Mouse (Mus musculus): ENCODE results near the gene Mrpl46.

Mrpl46 gene

DNA sequence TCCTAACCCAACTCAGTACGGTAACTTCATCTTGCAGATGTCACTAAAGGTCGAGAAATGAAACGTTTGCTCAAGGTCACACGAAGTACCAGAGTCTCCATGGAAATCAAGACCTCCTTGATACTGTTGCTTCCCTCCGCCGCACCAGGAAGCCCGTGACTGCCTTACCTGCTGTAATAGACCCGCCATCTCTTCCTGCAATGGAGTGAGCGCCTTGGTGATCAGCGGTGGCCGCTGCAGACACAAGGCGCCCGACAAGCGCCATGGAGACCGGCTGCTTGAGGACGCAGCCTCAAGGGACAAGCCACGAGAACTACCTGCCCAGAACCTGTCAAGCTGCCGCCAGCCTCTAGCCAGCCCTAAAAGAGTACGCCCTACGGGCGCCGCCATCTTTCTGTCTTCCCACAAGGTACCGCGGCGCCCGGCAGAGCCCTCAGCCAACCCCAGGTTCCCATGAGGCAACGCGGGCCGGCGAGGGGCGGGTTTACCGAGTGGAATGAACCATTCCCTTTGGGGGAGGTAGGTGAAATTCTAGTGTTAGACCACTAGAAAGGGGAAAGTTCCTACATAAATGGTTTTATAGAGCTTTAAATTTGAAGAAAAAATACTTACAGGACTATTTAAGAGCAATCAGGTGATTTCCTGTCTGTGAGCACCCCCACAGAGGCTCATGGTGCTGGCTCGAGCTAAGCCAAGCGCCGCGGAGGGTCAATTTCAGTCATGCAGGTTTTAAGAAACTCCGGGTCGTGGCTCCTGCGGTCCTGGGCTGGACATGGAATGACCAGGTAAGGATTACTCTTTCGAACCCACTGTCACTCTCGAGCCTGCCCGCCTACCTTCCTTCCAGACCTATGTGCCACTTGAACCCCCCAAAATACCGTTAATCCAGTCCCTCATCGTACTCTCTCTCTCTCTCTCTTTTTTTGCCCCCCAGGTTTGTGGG, at the start of gene Mrpl46, which contains the start of gene Mrps11:
Gene Mrpl46 (minus strand): TSS at position 893 of the 943 bp plus-strand sequence.
Gene Mrps11 (plus strand): TSS at position 481 of the 943 bp plus-strand sequence.
- no peak for DNase-seq (ENCODE audit: extremely low read depth, low read depth, low spot score)

DNA sequence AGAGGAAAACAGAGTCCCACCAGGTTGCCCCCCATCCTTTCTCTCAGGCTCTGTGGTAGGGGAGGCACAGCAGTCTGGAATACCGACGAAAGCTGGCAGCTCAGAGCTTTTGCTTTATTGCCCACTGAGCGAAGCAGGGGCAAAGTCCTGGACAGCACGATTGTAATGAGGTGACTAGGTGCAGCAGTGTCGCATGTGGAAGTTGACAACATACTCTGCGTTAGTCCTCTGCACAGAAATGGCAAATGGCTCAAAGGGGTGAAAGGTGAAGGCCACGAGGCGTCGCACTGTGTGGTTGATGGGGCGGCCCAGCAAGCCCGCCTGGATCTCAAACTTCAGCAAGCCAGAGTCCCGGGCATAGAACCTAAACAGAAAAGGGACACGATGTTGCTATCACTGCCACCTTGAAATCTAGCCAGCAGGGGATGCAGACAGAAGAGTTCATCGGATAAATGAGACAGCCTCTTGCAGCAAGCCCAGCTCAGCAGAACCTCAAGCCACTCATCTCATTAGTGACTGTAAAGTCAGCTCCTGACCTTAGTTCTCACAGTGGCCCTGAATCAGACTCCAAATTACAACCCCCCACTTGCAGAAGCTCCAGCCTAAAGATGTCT, 44.5 kb upstream of the Mrpl46 start:
- no peak for DNase-seq (ENCODE audit: extremely low read depth, low read depth, low spot score)

DNA sequence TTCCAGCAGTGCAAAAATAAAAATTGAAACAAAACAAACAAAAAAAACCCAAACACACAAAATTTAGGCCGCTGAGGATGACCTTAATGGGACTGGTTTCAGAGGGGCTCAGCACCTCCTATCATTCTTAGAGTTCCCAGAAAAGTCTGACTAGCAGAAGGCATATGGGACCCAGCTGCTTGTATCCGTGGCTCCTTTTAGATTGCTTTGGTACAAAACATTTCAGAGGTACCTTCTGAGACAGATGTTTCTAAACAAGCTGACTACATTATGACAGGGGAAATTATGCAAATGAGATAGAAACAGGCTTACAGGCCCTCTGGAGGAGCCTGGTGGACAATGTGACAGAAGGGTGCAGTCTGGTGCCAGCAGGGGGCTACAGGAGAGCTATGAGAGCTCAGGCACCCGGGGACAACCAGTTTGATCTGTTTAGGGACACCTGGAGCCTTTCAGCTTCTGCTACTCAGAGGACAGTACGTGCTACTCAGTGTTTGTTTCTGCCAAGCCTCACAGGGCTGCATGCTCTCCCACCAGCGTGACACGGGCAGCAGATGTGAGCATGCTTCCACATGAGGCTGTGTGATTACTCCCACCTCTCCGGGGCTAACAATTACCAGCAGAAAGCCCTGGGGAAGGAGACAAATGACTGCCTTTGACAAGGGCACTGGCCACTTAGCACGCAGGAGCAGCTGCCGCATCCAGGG, 43.5 kb upstream of the Mrpl46 start:
- DNase-seq (ENCODE audit: extremely low read depth, low read depth, low spot score), result no peak

DNA sequence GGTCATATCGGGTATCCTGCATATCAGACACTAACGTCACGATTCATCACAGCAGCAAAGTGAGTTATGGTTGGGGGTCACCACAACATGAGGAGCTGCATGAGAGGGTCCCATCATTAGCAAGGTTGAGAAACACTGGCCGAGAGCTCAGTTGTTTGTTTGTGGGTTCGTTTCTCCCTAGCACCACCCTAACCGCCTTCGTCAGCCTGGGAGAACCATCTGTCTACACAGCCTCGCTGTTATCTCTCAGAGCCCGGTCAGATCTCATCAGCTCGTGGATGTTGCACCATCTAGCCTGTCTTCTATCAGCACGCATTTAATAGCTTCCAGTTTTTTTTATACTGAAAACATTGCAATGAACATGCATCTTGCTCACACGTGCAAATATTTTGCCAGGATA, 35.0 kb upstream of the Mrpl46 start:
- DNase-seq (ENCODE audit: extremely low read depth, low read depth, low spot score), result no peak

DNA sequence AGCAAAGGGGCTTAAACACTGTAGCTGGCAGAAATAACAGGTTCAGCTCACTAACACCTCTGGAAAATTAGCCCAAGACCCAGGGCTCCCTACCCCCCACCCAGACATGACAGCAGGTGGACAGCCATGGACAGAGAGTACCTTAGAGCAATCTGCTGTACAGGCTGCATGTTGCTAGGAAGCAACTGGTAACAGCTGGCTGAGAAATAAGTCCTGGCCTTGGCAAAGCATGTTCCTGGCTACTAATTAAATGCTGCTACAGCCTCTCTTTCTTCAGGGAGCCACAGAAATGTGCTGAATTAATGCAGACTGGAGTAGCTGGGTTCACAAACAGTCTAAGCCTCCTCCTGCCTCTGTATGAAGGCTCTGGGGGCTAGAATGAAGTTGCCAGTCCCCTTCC, 31.4 kb upstream of the Mrpl46 start:
- no peak for DNase-seq (ENCODE audit: extremely low read depth, low read depth, low spot score)

DNA sequence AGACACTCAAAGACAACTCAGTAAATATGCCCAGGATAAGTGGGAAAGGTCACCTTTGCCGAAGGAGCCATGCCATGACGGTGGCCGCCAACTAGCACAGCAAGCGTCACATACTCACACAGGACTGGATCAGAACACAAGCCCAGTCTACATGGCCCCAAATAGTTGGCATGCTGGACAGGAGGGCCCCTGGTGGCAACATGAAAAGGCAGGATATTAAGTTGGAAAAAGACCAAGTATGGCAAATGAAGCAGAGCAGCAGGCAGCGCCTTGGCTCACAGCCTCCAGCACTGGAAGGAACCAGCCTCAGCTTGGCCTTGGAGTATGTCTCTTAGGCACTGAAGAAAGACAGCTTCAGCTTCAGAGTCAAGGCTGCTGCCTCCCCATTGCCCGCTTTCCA, 30.5 kb upstream of the Mrpl46 start:
- no peak for DNase-seq (ENCODE audit: extremely low read depth, low read depth, low spot score)

DNA sequence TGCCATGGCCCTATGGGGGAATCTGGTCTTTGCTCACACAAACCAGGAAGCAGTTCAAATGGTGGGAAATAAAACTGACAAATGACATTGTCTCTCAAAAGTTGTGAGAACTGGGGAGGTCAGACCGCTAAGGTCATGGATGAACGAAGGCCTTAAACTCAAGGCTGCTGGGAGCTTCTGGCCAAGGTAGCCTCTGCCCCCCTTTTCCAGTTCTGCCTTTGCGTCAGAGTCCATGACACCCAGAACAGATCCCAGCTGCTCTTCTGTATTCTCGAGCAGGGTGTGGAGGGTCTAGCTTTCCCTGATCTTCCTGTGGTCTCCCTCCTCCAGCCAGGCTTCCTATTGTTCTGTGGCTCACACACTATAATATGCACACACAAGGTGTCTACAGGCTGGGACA, 23.9 kb upstream of the Mrpl46 start:
- DNase-seq (ENCODE audit: extremely low read depth, low read depth, low spot score), result no peak

DNA sequence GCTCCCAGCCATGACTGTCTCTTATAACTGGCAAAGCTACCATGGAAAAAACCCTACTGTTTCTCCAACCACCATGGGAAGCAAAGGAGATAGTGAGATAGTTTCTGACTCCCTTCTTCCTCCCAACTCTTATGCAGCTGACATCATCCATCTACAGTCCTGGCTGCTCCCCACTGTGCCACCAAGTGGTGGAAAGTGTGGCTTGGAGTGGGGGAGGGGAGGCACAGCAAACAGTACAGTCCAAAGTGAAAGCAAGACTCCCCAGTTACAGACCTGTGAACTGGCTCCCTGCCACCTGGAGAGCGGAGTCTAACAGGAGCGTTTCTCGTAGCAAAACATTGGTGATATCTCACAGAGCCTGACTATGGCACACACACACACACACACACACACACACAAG, 20.5 kb upstream of the Mrpl46 start:
- DNase-seq (ENCODE audit: extremely low read depth, low read depth, low spot score), result no peak

DNA sequence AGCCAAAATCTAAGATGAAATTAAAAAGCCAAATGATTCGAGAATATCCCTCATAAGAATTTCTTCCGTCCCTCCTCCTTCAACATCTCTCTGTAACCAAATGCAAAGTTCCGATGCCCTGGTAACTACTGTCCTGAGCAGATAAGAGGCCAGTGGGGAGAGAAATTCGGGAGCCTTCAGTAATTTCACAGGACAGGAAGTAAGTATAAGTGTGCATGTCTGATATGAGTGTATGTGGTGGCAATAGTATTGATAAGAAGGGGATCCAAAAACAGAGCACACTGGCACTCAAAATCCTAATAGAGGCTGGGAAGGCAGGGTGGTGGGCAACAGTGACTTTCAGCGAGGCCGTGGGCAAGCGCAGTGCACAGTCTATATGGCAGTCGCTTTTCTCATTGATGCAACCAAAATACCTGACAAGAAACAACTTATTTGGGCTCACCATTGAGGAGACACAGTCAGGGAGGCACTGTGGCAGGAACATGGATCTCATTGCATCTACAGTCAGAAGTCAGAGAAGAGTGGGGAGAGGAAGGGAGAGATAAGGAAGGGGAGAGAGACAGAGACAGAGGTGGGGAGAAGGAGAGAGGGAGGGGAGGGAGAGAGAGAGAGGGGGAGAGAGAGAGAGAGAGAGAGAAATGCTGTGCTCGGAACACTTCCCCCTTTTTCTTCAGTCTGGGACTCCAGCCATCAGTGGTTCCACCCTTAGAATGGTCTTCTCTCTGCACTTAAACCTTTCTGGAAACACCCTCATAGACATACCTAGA, 16.6 kb upstream of the Mrpl46 start:
- no peak for DNase-seq (ENCODE audit: extremely low read depth, low read depth, low spot score)

DNA sequence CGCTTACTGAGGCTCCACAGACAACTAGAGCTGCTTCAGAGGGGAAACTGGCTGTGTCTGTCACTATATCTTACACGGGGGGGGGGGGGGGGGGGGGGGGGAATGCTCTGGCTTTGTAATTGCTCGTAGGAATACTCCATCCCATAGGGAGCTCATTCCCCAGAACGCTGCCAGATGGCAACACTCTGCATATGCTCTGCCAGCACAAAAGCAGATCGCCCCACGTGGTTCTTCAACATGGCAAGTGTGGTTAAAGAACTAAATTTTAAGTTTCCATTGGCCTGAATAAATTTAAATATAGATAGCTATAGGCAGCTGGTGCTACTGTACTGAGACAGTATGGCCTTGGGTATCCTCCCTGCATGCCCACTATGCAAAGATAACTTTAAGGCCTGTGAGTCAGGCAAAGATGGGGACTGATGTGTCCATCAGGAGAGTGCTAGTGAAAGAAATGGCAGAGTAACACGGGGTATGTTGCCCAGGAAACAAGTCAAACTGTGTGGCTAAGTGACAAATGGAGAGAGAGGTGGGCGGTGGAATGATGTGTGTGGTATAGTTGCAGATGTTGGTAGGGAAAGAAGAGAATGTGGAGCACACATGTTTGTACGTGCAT, 14.6 kb upstream of the Mrpl46 start:
- no peak for DNase-seq (ENCODE audit: extremely low read depth, low read depth, low spot score)

DNA sequence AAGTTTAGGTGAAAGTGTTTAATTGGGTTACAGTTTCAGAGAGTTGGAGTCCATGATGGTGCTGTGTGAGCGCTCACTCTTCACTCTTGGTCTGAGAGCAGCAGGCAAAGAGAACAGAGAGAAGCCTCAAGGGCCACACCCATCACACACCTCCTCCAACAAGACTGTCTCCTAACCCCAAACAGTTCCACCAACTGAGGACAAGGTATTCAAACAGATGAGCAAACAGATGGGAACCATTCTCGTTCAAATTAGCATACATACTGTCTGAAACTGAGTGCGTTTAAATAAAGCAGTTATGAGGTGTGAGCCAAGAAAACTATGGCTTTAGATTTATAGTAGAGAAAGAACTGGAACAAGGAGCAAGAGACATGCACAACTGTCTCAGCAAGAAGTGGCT, 13.3 kb upstream of the Mrpl46 start:
- no peak for DNase-seq (ENCODE audit: extremely low read depth, low read depth, low spot score)

DNA sequence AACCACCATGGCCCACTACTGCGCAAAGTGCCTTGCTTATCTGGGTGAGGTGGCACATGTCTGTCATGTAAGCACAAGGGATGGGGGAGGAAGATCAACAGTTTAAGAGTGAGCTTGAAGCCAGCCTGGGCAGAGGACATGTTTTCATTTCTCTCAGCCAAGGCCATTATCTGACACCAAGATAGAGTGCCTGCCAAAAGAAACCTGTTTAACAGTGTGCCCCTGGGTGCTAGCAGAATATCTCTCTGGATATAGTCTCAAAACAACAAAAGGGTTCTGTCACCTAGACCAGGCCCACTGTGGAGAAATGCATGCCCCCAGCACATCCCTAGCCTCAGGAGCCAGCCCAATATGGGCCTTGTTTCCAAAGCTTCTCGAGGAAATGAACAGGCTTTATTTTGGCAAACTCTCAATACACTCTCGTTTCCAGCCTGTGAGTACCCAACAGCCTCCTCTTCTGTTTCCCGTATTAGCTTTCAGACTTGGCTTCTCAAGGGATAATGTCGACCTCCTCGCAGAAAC, 11.3 kb upstream of the Mrpl46 start:
- peak; percentile 52 for DNase-seq (ENCODE audit: extremely low read depth, low read depth, low spot score)

DNA sequence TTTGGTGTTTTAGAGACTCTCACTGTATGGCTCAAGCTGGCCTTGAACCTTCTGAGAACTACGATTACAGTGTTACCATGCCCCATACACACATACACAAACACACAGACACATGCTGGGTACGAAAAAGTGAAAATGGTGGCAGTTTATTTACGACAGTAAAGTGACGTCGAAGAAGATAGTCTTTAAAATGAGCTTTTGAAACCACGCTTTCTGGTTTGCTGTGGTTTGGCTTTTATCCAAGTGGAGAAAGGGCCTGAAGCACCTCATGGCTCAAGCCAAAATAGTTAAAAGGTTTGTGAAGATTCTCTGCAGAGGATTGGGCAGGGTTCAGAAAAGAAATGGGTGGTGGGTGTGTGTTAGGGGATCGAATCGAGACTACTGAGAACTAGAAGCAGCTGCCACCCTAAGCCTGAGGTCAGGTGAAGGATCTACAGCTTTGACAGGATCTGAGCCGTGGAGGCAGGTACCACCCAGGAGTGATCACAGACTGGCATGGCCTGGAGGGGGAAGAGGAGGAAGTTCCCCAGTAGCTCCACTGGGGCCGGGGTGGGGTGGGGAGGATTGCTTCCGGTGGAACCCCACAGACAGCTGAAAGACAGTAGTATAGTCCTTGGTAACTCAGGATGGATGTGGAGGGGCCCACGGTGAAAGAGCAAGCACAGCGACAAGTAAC, 10.7 kb upstream of the Mrpl46 start:
- DNase-seq (ENCODE audit: extremely low read depth, low read depth, low spot score), result no peak

DNA sequence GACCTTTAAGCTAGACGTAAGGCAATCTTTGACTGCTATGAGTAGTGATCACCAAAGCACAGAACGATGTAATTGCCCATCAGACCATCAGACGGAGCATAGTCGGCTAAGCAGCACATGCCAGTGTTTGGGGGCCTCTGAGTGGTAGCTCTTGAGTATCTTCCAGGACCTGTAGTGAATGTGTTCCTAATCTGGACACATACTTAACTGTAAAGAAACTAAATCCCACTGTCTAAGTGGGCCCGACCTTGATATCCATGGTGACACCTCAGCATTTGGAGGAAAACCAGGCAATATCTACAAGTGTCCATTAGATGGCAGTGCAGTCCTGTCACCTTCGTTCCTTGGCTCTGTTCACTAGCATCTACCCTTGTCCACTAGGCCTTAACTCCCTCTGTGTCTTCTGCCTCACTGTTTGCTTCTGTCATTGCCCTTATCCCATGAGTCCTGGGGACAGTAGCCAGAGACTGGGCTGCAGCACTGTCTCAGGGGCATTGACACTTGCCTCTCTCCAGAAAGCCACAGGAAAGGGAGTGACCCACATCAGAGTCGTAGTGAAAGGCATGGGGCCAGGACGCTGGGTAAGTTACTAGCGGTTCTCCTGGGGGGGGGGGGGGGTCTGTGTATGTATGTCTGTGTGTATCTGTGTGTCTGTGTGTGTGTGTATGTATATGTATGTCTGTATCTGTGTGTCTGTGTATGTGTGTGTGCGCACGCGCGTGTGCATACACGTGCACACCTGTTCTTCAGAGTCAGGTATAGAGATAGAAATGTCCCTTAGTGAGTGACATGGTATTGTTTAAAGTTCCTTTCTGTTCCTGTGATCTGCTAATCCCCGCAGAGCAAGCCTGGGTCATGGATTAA, 8.3 kb upstream of the Mrpl46 start:
- DNase-seq (ENCODE audit: extremely low read depth, low read depth, low spot score), result no peak

DNA sequence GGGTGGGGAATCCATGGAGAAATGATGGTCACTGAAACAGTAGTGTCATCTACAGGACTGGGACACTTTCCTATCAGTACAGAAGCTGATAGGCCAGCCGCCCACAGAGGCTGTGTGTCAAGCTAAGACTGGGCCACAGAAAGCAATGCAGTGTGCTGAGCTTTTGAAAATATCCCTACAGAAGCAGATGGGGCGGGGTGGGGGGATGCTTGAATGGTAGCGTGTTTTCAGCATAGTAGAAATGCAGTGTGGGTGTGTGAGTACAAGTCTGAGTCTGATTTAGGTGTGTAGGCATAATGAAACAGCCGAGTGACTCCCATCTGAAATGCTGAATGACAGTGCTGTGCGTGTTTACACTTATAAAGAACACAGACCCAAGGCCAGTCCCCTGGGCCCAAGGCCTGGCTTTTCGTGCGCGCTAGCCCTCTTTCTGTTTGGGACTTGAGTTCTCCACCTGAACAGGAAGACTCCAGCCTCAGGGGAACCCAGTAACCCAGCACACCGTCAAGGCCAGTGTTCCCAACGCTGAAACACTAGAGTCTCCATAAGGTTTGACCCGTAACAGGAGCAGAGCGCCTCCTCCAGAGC, 4.6 kb upstream of the Mrpl46 start:
- DNase-seq (ENCODE audit: extremely low read depth, low read depth, low spot score), result no peak

DNA sequence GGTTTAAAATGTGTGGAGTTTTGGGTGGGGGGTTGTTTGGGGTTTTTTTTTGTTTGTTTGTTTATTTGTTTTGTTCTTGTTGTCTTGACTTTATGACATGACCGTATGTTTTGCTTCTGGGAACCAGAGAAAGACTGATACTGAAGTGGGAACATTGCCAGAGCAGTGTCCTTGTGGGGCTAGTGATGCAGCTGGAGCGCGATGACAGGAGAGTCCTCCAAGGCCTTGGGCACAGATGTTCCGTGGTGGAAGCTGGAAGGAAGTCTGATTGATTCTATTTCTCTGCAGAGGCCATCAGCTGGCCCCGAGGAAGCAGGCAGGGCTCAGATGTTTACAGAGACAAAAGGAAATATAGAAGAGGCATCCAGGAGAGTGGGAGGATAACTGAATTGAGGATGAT, 2.6 kb upstream of the Mrpl46 start:
- no peak for DNase-seq (ENCODE audit: extremely low read depth, low read depth, low spot score)

DNA sequence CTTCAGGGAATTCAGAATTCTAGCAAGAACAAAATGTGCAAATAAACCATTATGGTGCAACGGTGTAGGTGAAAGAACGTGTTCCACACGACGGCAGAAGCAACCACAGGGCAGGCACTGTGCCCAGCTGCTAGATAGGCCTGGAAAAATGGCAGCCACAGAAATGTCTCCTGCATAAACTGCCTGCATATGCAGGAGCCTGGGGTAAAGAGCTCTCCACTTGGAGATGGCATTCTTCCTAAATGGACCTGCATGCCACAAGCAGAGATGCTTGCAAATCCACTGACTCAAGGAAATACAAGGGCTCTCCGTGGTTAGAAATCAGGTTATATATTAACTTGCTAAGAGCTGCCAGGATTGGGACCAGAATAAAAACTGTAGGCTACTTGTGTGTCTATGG, 4.6 kb downstream of the Mrpl46 start:
- no peak for DNase-seq (ENCODE audit: extremely low read depth, low read depth, low spot score)

DNA sequence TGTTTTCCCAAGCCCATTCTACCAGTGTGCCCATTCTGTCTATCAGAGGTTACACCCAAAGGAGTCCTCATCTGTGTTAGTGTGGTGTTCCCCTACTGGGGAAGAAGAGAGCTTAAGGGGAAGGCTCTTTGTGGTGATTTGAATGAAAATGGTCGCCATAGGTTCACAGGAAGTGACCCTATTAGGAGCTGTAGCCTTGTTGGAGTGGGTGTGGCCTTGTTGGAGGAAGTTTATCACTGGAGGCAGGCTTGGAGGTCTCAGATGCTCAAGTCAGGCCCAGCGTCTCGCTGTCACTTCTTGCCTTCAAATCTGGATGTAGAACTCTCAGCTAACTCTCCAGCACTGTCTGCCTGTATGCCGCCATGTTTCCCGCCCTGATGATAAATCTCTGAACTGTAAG, 12.4 kb downstream of the Mrpl46 start:
- DNase-seq (ENCODE audit: extremely low read depth, low read depth, low spot score), result no peak
